Mouse (Mus musculus): Measurements from ENCODE around the gene Patj. TPM values are rescaled to one million over a fixed set of nuclear protein-coding genes. Genes with fewer than 3 reads are reported as not detected.
A peak's percentile ranks its signal among the peaks of the same experiment; 100 is the strongest.
"Not testable (repeated sequence)": the region's sequence is repeated elsewhere in the genome, so short reads cannot be mapped to it uniquely, and the experiment has no call there.

Patj gene
- polyA plus RNA-seq, 1 experiment from 2014 or later = 1.4 TPM

DNA sequence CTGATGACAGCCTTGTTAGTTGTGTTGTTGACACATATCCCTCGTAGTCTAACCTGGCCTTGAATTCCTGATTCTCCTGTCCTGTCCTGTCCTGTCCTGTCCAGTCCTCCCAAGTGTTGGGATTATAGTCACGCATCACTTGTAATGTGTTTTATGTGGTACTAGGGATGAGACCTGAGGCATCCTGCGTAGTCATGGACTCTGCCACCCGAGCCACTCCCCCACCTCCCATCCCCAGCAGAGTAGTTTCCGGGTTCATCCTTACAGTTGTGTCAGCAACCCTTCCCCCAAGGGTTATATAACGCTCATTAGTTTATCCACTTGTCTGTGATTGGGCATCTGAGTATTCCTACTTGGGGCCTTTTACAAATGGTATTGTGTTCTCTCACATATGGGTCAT lies 8.8 kb downstream of the Patj start:
- H3K4me1 ChIP-seq (replicated peaks) = 0 out of 2 replicates have a peak, but pooled peaks cover 3% of the 10 kb centered on the region
- H3K27ac ChIP-seq = no peak overlapping the region
- no peak overlapping the region for H3K9ac ChIP-seq
- H3K4me3 ChIP-seq (replicated peaks) = no peak overlapping the region
- DNase-seq (no peak), ATAC-seq (ENCODE audit: low read depth) (no peak)
- no peak overlapping the region for H3K4me2 ChIP-seq
- WGBS (ENCODE audit: insufficient replicate concordance) = 69% methylated on average over 6 of the region's 6 CpGs
- H3K27me3 ChIP-seq = no peaks in the 10 kb centered on the region
- H3K9me3 ChIP-seq (replicated peaks) = no peaks in the 10 kb centered on the region
- H3K36me3 ChIP-seq = no peaks in the 10 kb centered on the region

DNA sequence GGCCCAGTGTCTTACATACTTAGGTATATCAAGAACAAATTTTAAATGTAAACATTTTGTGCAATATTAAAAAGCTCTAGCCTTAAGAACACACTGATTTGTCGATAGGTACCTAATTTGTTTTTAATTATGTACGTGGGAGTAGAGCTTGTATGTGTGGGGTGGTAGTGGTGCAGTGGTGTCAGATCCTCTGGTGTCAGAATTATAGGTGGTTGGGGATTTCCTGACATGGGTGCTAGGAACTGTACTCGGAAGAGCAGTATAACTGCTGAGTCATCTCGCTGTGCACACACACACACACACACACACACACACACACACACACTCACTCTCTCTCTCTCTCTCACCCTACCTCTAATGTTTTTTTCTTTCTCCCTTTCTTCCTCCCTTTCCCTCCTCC lies 12.9 kb downstream of the Patj start:
- DNase-seq = no peak
- no peaks in the 10 kb centered on the region for H3K4me1 ChIP-seq (replicated peaks)
- no peak for ATAC-seq (ENCODE audit: low read depth)
- H3K27ac ChIP-seq = no peak overlapping the region
- 54% methylated on average over 4 of the region's 4 CpGs for WGBS (ENCODE audit: insufficient replicate concordance)
- H3K4me2 ChIP-seq = no peak overlapping the region
- H3K36me3 ChIP-seq = no peaks in the 10 kb centered on the region
- H3K4me3 ChIP-seq (replicated peaks) = no peak overlapping the region
- no peak overlapping the region for H3K9ac ChIP-seq
- H3K9me3 ChIP-seq (replicated peaks) = no peaks in the 10 kb centered on the region
- H3K27me3 ChIP-seq = no peaks in the 10 kb centered on the region

DNA sequence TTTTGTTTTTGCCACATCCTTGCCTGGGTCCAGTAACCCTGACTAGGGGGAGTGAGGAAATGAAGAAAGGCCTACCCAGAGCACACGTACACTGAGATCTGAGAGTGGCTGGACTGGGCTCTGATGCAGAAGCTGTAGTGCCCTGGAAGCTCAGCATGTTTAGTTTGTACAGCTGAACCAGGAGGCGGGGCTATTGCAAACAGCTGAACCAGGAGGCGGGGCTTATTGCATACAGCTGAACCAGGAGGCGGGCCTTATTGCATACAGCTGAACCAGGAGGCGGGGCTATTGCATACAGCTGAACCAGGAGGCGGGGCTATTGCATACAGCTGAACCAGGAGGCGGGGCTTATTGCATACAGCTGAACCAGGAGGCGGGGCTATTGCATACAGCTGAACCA lies 19.6 kb downstream of the Patj start:
- H3K9ac ChIP-seq; H3K4me1 ChIP-seq (replicated peaks); H3K9me3 ChIP-seq (replicated peaks); ATAC-seq (ENCODE audit: low read depth); H3K27ac ChIP-seq; H3K4me2 ChIP-seq; H3K27me3 ChIP-seq; DNase-seq; H3K4me3 ChIP-seq (replicated peaks); H3K36me3 ChIP-seq: not testable (repeated sequence)
- WGBS (ENCODE audit: insufficient replicate concordance) = 81% methylated on average over 8 of the region's 8 CpGs

DNA sequence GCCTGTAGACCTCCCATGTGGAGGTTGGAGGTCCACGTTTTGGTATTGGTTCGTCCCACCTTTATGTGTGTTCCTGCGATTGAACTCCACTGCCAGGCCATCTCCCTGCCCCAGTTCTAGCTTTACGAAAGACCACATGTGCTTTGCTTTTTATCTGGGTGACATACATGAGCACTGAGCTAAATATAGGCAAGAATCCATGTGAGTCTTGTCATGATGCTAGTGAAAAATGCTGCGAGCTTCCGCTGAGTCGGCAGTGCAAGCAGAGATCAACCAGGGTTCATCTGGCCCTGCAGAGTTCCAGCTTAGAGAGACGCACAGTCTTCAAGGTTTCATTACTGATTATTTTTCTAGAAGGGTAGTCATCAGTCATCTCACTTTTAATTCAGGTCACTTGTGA lies 32.8 kb downstream of the Patj start:
- no peaks in the 10 kb centered on the region for H3K9me3 ChIP-seq (replicated peaks)
- no peak overlapping the region for H3K27ac ChIP-seq
- H3K36me3 ChIP-seq = no peaks in the 10 kb centered on the region
- no peaks in the 10 kb centered on the region for H3K27me3 ChIP-seq
- H3K9ac ChIP-seq = no peak overlapping the region
- no peak for ATAC-seq (ENCODE audit: low read depth)
- WGBS (ENCODE audit: insufficient replicate concordance) = 77% methylated on average over 8 of the region's 8 CpGs
- H3K4me2 ChIP-seq = no peak overlapping the region
- no peak overlapping the region for H3K4me3 ChIP-seq (replicated peaks)
- DNase-seq = no peak
- no peaks in the 10 kb centered on the region for H3K4me1 ChIP-seq (replicated peaks)

DNA sequence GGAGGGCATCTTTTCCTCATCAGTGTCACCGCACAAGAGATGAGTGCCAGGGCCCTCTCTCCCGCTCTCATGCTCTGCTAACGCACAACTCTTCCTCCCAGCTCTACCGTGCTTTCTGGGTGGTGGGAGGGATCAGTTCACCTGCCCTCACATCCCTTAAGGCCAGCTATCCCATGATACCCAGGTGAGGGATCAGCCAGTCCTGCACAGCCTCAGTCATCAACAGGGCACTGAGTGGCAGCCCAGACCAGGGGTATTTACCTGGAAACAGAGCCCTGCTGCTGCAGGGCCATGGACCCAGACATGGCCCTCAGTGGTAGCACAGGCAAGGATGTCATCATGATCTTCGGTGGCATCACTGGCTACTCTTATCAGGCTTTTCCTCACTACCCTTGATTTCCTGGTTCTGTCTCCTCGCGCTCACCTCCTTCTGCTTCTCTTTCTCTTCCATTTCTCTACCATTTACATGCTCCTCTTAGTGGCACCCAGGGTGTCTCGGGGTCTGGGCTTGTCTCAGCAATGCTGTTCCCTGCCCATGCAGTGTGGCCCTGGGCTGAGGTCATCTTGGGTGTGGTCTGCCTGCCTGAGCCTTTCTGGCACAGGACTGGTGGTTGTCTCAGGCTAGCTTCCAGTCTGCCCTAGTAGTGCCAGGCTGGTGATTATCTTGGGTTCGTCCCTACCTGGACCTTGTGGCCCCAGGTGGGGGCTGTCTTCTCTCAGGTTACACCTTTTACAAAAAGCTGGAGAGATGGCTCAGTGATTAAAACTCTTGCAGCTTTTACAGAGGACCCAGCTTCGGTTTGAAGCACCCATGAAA lies 40.3 kb downstream of the Patj start:
- H3K4me3 ChIP-seq (replicated peaks) = no peak overlapping the region
- no peak overlapping the region for H3K4me2 ChIP-seq
- no peaks in the 10 kb centered on the region for H3K36me3 ChIP-seq
- 57% methylated on average over 10 of the region's 10 CpGs for WGBS (ENCODE audit: insufficient replicate concordance)
- ATAC-seq (ENCODE audit: low read depth) (no peak), DNase-seq (no peak)
- no peak overlapping the region for H3K27ac ChIP-seq
- H3K9ac ChIP-seq = no peak overlapping the region
- no peaks in the 10 kb centered on the region; the same call in 1 of the 2 replicates for H3K4me1 ChIP-seq (replicated peaks)
- no peaks in the 10 kb centered on the region for H3K27me3 ChIP-seq
- H3K9me3 ChIP-seq (replicated peaks) = no peaks in the 10 kb centered on the region

DNA sequence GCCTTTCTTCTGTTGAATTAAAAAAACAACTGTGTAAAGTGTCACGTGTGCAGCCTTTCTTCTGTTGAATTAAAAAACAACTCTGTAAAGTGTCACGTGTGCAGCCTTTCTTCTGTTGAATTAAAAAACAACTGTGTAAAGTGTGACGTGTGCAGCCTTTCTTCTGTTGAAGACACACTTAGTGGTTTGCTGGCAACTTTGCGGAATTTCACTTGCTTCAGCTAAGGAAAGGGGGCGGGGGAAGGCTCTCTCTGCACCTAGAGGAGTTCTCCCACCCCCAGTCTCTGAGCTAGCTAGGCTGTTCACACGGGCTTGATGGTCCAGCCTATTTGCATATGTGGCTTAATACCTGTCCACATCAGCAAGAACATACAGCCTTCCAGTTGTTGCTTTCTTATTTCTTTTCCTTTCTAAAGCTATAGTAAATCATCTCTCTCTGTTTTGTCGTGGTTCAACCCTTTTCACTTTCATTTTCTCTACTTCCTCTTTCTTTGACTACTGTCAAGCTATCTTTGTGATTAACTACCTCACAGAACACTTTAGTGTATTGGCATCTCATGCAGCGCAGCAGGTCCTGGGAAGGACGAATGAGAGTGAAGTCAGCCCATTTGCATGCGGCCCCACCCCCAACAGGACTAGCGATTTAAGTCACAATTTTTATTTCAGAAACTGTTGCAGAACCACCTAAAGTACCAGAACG lies 41.2 kb downstream of the Patj start:
- peak overlapping the region; percentile 39 for H3K4me3 ChIP-seq (replicated peaks)
- H3K36me3 ChIP-seq = no peaks in the 10 kb centered on the region
- H3K27ac ChIP-seq = no peak overlapping the region
- 18% methylated on average over 12 of the region's 12 CpGs for WGBS (ENCODE audit: insufficient replicate concordance)
- H3K9ac ChIP-seq = no peak overlapping the region
- no peak for ATAC-seq (ENCODE audit: low read depth)
- no peaks in the 10 kb centered on the region; the same call in 1 of the 2 replicates for H3K4me1 ChIP-seq (replicated peaks)
- peak overlapping the region; percentile 54 for H3K4me2 ChIP-seq
- no peaks in the 10 kb centered on the region for H3K27me3 ChIP-seq
- no peak for DNase-seq
- H3K9me3 ChIP-seq (replicated peaks) = no peaks in the 10 kb centered on the region

DNA sequence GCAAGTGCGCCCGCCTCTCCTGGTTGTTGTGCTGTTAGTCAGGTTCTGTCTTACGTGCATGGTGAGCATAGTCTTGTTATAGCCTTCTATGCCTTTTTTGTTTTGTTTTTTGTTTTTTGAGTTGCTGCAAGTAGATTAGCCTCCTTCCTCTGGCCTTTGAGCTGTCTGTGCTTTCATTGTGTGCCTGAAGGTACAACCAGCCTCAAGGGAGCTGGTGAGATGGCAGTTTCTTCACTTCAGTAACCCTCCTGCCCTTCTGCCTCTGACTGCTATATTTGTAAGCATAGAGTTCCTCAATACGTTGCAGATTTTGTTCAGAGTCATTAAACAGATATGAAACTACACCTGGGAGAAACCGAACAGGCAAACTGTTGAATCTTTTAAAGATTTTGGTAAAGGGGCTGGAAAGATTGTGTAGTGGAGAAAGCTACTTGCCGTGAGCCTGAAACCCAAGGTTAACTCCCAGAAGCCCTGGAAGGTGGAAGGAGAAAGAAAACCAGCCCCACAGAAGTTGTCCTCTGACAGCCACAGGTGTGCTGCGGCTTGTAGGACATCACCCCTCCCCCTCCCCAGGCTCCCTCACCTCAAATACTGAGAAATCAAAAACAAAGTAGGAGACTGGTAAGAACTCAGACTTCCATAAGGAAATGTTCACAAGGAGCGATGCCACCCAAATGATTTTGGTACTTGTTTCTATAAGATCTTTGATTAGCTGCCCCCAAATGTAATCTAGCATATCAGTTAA lies 43.8 kb downstream of the Patj start:
- ATAC-seq (ENCODE audit: low read depth) (no peak), DNase-seq (no peak)
- Histone ChIP-seq H3K9ac (no peak overlapping the region), H3K9me3 (replicated peaks) (no peaks in the 10 kb centered on the region), H3K4me1 (replicated peaks) (no peaks in the 10 kb centered on the region; the same call in 1 of the 2 replicates), H3K4me3 (replicated peaks) (no peak overlapping the region), H3K27me3 (no peaks in the 10 kb centered on the region), H3K36me3 (no peaks in the 10 kb centered on the region), H3K27ac (no peak overlapping the region), H3K4me2 (no peak overlapping the region)
- 71% methylated on average over 8 of the region's 8 CpGs for WGBS (ENCODE audit: insufficient replicate concordance)

DNA sequence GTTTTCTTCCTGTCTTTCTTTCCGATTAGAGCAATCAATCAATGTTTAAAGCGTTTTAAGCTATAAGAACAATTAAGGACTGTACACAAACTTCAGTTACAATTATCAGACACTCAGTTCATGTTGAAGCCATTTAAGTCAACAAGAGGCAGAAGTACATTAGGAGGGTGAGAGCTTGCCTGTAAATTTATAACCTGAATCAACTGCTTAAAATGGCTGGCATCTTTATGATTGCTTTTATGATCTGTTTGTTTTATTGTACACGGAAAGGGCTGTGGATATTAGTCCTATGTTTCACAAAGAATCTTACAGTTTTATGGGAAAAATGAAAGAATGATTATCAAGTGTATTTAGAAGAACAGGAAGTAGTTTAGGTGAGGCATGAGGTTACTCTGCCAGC lies 45.7 kb downstream of the Patj start:
- Histone ChIP-seq H3K4me1 (replicated peaks) (no peaks in the 10 kb centered on the region; the same call in 1 of the 2 replicates), H3K4me3 (replicated peaks) (no peak overlapping the region), H3K27me3 (no peaks in the 10 kb centered on the region), H3K27ac (no peak overlapping the region), H3K4me2 (no peak overlapping the region), H3K9me3 (replicated peaks) (no peaks in the 10 kb centered on the region), H3K36me3 (no peaks in the 10 kb centered on the region), H3K9ac (no peak overlapping the region)
- ATAC-seq (ENCODE audit: low read depth) = no peak
- 67% methylated on average over 3 of the region's 3 CpGs for WGBS (ENCODE audit: insufficient replicate concordance)
- no peak for DNase-seq

DNA sequence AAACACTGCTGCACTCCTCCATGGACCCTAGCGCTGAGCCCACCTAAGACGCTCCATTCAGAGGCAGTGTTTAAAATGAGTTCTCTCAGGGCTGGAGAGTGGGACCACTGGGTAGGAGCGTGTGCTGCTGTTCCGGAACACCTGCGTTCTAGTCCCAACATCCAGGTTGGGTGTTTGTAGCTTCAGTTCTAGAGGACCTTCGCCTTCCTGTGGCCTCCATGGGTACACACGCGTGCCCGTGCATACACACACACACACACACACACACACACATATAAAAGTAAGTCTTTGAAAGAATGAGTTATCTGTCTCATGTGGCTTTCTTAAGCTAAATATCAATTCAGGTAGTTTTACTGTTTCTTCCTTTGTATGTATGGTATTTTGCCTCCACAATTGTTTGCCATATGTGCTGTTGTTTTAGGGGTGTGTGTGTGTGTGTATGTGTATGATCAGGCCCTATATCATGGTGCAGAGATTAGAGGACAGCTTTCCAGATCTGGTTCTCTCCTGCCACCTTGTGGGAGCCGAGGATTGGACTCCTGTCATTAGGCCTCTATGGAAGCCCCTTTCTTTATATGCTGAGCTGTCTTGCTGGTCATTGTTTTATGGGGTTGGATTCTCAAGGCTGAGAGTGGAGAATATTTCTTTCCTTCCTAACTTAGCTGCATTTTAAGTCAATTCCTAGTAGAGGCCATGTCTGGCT lies 49.0 kb downstream of the Patj start:
- Histone ChIP-seq H3K9ac (no peak overlapping the region), H3K4me1 (replicated peaks) (no peaks in the 10 kb centered on the region), H3K4me2 (no peak overlapping the region), H3K9me3 (replicated peaks) (no peaks in the 10 kb centered on the region), H3K27me3 (no peaks in the 10 kb centered on the region), H3K36me3 (no peaks in the 10 kb centered on the region), H3K27ac (no peak overlapping the region), H3K4me3 (replicated peaks) (no peak overlapping the region)
- WGBS (ENCODE audit: insufficient replicate concordance) = 74% methylated on average over 10 of the region's 10 CpGs
- no peak for ATAC-seq (ENCODE audit: low read depth)
- DNase-seq = no peak

DNA sequence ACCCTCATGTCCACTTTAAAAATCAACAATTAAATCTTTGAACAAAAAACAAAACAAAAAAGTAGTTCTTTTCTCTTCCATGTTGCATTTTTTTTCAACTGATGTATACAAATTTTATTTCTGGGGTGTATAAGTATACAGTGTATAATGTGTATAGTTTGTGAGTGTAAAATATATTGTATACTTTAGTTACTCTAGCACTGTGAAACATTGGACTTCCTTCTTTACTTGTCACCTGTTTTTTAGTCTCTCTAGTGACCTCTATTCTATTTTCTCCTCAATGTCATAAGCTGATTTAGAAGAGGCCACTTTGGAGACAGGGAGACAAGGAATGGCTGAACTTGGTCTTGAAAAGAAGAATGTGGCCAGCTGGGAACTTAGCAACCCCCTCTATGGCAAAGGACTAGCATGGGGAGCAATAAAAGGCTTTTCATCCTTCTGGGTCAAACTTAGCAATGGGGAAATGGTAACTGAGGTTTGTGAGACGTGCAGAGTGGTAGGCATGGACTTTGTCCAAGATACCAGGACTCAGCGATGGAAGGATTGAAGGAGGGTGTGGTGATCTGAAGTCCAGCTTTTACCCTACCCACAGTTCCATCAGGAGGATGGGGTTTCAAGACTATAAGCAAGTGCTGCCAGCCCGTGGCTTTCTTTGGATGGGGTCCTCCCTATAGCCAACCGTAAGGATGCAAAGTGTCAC lies 54.1 kb downstream of the Patj start:
- ATAC-seq (ENCODE audit: low read depth) (no peak), DNase-seq (no peak)
- Histone ChIP-seq H3K27me3 (no peaks in the 10 kb centered on the region), H3K9me3 (replicated peaks) (no peaks in the 10 kb centered on the region), H3K4me2 (no peak overlapping the region), H3K27ac (no peak overlapping the region), H3K9ac (no peak overlapping the region), H3K4me3 (replicated peaks) (no peak overlapping the region), H3K4me1 (replicated peaks) (no peaks in the 10 kb centered on the region), H3K36me3 (no peaks in the 10 kb centered on the region)
- 64% methylated on average over 4 of the region's 4 CpGs for WGBS (ENCODE audit: insufficient replicate concordance)
